In the genomic region with DNA sequence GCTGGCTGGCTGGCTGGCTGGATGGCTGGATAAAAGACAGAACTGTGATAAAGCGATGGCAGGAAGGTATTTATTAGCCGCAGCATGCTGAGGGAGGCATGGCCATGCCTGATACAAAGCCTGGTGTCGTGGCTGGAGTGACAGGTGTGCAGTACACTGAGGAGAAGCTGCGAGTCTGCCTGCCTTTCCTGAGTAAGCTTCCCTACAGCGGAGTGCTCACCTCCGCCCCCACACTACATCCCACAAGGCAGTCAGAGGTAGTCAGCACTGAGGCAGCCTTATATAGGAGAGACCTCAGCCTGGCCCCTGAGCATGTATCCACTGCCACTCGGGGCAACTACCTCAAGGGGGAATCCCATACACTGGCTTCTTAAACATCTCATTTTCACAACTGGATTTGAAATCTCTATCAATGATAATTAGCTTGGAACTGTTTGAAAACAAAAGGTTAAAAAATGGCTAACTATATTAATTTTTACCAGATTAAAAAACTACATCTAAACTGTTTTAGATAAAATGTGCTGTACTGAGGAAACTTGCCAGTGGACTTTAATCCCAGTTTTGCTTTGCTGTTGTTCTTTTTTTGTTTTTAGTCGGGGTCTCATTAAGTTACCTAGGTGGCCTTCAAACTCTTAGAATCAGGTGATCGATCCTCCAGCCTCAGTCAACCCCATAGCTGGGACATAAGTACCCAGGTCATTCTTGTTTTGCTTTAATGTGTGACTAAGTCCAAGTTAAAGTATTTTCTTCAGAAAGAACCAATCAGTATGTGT, we compare ENCODE assay signal across 15 mouse cellular contexts. TPM values are rescaled to one million over a fixed set of nuclear protein-coding genes. Genes with fewer than 3 reads are reported as not detected.
DNase-seq lines count a peak whose midpoint lies in the region; ATAC-seq and TF ChIP-seq lines count a peak whose summit lies in the region.
"Had no signal": no experiment of that assay in that cellular context is flagged by ENCODE, and none has a peak within 500 bp of the region (broad histone marks: within the 10 kb centered on the region; RNA-seq: fewer than 3 reads in every experiment).

No protein-coding gene starts in this region.

- H3K9me3 ChIP-seq in intestine, postnatal 0 days (ENCODE audit: control insufficient read depth): no peaks in the 10 kb centered on the region
- no peaks in the 10 kb centered on the region for H3K9me3 ChIP-seq in kidney, postnatal 0 days (replicated peaks; ENCODE audit: low read length)
- no peaks in the 10 kb centered on the region for H3K9me3 ChIP-seq in hindbrain, embryonic 10.5 days

- 0 out of 2 replicates have a peak overlapping the region, but pooled peaks have one; percentile 27 for H3K4me2 ChIP-seq in intestine, postnatal 0 days (replicated peaks; ENCODE audit: low read depth)
- H3K4me2 ChIP-seq in kidney, postnatal 0 days (ENCODE audit: low read length): peak overlapping the region; percentile 18; the same call in 1 of the 2 replicates

- peak overlapping the region; percentile 55; the same call in 1 of the 2 replicates for H3K27ac ChIP-seq in left cerebral cortex, adult 2 months
- peak overlapping the region; percentile 28; the same call in 1 of the 2 replicates for H3K27ac ChIP-seq in intestine, postnatal 0 days (ENCODE audit: low read depth, low read length)
- peak overlapping the region; percentile 31; the same call in 1 of the 2 replicates for H3K27ac ChIP-seq in kidney, postnatal 0 days
- no peak overlapping the region for H3K27ac ChIP-seq in hindbrain, embryonic 10.5 days

- no peak for TF ChIP-seq CTCF in left cerebral cortex, adult 2 months (IDR thresholded peaks at IDR 0.05)
- TF ChIP-seq CTCF in intestine, postnatal 0 days (IDR thresholded peaks at IDR 0.05; ENCODE audit: low read depth): no peak
- no peak for TF ChIP-seq CTCF in kidney, postnatal 0 days (IDR thresholded peaks at IDR 0.05; ENCODE audit: low read depth)

- intact Hi-C loops in left cerebral cortex, adult 2 months (cut with DNase I): no loop called here
- intact Hi-C loops in left cerebral cortex, postnatal 4 days (cut with DNase I): no loop called here

- no peak for ATAC-seq in intestine, postnatal 0 days
- ATAC-seq in kidney, postnatal 0 days (replicated peaks; ENCODE audit: low FRiP score, low read depth): no peak
- peak; percentile 60 for ATAC-seq in megakaryocyte-erythroid progenitor cell, adult 5-6 weeks (replicated peaks; ENCODE audit: low FRiP score, low TSS enrichment, poor library complexity, severe bottlenecking)
- ATAC-seq: inflammation-experienced regulatory T-cells, adult 6 months had no signal

- WGBS in intestine, postnatal 0 days: 45% methylated on average over 9 of the region's 9 CpGs
- WGBS in kidney, postnatal 0 days: 52% methylated on average over 9 of the region's 9 CpGs
- WGBS in hindbrain, embryonic 10.5 days: 80% methylated on average over 9 of the region's 9 CpGs

- no peaks in the 10 kb centered on the region for H3K27me3 ChIP-seq in intestine, postnatal 0 days (replicated peaks; ENCODE audit: control insufficient read depth, insufficient read depth, low read length)
- H3K27me3 ChIP-seq in kidney, postnatal 0 days (ENCODE audit: insufficient read depth, low read length): no peaks in the 10 kb centered on the region
- no peaks in the 10 kb centered on the region for H3K27me3 ChIP-seq in hindbrain, embryonic 10.5 days (ENCODE audit: insufficient read depth, poor library complexity, severe bottlenecking)
- H3K27me3 ChIP-seq: CH12.LX had no signal

- no peak overlapping the region for H3K4me3 ChIP-seq in left cerebral cortex, adult 2 months
- H3K4me3 ChIP-seq in intestine, postnatal 0 days (ENCODE audit: low read depth, low read length): no peak overlapping the region
- H3K4me3 ChIP-seq in kidney, postnatal 0 days (replicated peaks; ENCODE audit: low read depth, low read length): no peak overlapping the region
- no peak overlapping the region for H3K4me3 ChIP-seq in hindbrain, embryonic 10.5 days

- DNase-seq in left cerebral cortex, adult 2 months (ENCODE audit: extremely low spot score in 1 of 2, low spot score in 2 of 2): peak; percentile 26 to 33
- no peak for DNase-seq in left cerebral cortex, postnatal 4 days
- no peak for DNase-seq in kidney, postnatal 0 days (ENCODE audit: low spot score)
- no peak for DNase-seq in hindbrain, embryonic 10.5 days (ENCODE audit: low spot score)
- no peak for DNase-seq in embryo, embryonic 10.5 days (ENCODE audit: low spot score)
- no peak for DNase-seq in ovary, postnatal 10 days (ENCODE audit: low spot score)
- DNase-seq: adrenal gland, adult 8-10 months; embryo, embryonic 11 days; heart, adult 11 months; heart, postnatal 4 days; lung, adult 2 months had no signal

- no peaks in the 10 kb centered on the region for H3K36me3 ChIP-seq in intestine, postnatal 0 days (ENCODE audit: control insufficient read depth, insufficient read depth)
- H3K36me3 ChIP-seq in kidney, postnatal 0 days (ENCODE audit: insufficient read depth, low read length): no peaks in the 10 kb centered on the region
- H3K36me3 ChIP-seq in hindbrain, embryonic 10.5 days: no peaks in the 10 kb centered on the region

- no peak overlapping the region for H3K9ac ChIP-seq in intestine, postnatal 0 days (ENCODE audit: low read depth, low read length)
- no peak overlapping the region for H3K9ac ChIP-seq in kidney, postnatal 0 days (ENCODE audit: low read depth, low read length)

- H3K4me1 ChIP-seq in intestine, postnatal 0 days (replicated peaks; ENCODE audit: control insufficient read depth, insufficient read depth, low read length): peaks cover 8% of the 10 kb centered on the region
- no peaks in the 10 kb centered on the region for H3K4me1 ChIP-seq in kidney, postnatal 0 days (replicated peaks; ENCODE audit: insufficient read depth, low read length)
- no peaks in the 10 kb centered on the region for H3K4me1 ChIP-seq in hindbrain, embryonic 10.5 days (replicated peaks)

RNA-seq across cellular contexts. Expression of gene Dnajc13, which starts 8.1 kb away (rescaled TPM):
- total RNA-seq in left cerebral cortex, adult 2 months (2021): 10 to 100 TPM; 73.4 to 76.2 TPM
- total RNA-seq in left cerebral cortex, postnatal 4 days (2021): 100 to 1,000 TPM in 1 of 2 experiments, 10 to 100 TPM in 1; 90.2 to 100 TPM
- polyA plus RNA-seq in intestine, postnatal 0 days (2015; fragmentation: Nextera tagmentation; extraction: Ambion mirVana): 24.6 and 26.8 TPM in 2 replicates
- 20.8 and 21.9 TPM in 2 replicates for polyA plus RNA-seq in kidney, postnatal 0 days (2015; fragmentation: Nextera tagmentation; extraction: Ambion mirVana)
- 56.7 and 63.6 TPM in 2 replicates for total RNA-seq in megakaryocyte-erythroid progenitor cell, adult 5-6 weeks (2014; fragmentation: Nextera tagmentation)
- total RNA-seq in megakaryocyte-erythroid progenitor cell, adult 5-6 weeks (2017): 32.7 and 51.7 TPM in 2 replicates
- polyA plus RNA-seq in hindbrain, embryonic 10.5 days (2016; fragmentation: Nextera tagmentation; extraction: Ambion mirVana): 15.8 and 22.3 TPM in 2 replicates

Comparison
In these comparisons a context has a peak if more than half of its experiments do, and no peak if none do; other contexts are left out.
1. DNase-seq: peak in left cerebral cortex, adult 2 months (2 of 2); none in left cerebral cortex, postnatal 4 days (single experiment), kidney, postnatal 0 days (single experiment), hindbrain, embryonic 10.5 days (single experiment), embryo, embryonic 10.5 days (single experiment) and ovary, postnatal 10 days (single experiment).